Mouse (Mus musculus): ENCODE results near the gene Adgrb3. TPM values are rescaled to one million over a fixed set of nuclear protein-coding genes. Genes with fewer than 3 reads are reported as not detected.
A peak's percentile ranks its signal among the peaks of the same experiment; 100 is the strongest.

Adgrb3 gene
- polyA plus RNA-seq, 1 experiment from 2014 or later, result 14.8 TPM

DNA sequence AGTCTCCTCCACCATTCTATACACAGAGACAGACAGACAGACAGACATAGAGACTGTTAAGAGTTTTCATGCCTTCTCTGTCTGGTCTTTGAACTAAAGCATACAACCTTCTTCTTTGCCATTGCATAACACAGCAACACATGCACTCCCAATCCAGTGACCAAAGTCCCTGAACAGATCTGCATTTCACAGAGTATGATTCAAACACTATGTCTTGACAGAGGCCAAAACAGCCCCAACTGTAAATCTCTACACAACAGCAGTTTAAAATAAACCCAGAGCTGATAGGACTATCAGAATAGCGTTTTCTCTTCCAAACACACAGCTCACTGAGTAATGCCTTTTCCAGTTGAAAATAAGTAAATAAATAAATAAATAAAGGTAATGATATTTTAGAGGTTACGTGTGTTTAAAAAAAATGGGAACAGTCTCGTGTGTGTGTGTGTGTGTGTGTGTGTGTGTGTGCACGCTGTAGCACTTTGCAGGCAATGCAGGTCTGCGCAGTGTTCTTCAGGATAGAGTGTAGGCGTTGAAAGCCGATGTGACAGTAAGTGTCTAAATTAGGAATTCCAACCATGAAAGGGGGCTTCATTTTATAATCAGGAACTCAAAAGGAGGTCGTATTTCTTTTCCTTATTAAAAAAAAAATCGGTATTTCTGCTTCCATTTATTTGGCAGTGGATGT lies 1.3 kb downstream of the Adgrb3 start:
- H3K9me3 ChIP-seq (ENCODE audit: control insufficient read depth, low read length), result no peaks in the 10 kb centered on the region
- no peaks in the 10 kb centered on the region for H3K36me3 ChIP-seq (ENCODE audit: control insufficient read depth, insufficient read depth, low read length)
- peak overlapping the region; percentile 79 for H3K4me2 ChIP-seq (replicated peaks; ENCODE audit: low read depth, low read length)
- ATAC-seq (ENCODE audit: low FRiP score), result no peak
- H3K4me3 ChIP-seq (ENCODE audit: low read depth, low read length), result peak overlapping the region; percentile 47
- 65% methylated on average over 9 of the region's 9 CpGs for WGBS
- no peak overlapping the region for H3K27ac ChIP-seq (ENCODE audit: low read depth, low read length)
- no peaks in the 10 kb centered on the region for H3K27me3 ChIP-seq (ENCODE audit: control insufficient read depth, insufficient read depth, low read length)
- DNase-seq (ENCODE audit: low spot score), result no peak
- H3K9ac ChIP-seq (ENCODE audit: low read depth, low read length), result 0 out of 2 replicates have a peak overlapping the region, but pooled peaks have one; percentile 27
- 0 out of 2 replicates have a peak, but pooled peaks cover 2% of the 10 kb centered on the region for H3K4me1 ChIP-seq (replicated peaks; ENCODE audit: control insufficient read depth, insufficient read depth, low read length)

DNA sequence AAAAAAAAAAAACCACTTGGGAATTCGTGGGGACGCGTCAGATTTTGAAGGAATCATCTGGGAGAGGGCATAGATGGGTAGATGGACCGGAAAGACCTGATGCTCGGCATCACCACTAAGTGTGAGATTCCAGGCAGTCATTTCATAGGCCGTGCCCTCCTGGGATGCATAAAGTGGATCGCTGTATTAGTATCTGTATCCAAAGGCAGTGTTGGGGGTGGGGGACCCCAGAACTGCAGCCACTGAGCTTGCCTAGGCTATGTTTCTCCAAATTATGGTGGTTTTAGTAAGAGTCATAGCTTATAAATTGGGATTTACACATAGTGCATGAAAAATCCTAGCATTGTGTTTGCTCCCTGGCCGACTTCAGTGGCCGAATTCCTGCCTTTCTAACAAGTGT lies 2.1 kb downstream of the Adgrb3 start:
- Histone ChIP-seq H3K4me3 (ENCODE audit: low read depth, low read length) (no peak overlapping the region), H3K27ac (ENCODE audit: low read depth, low read length) (no peak overlapping the region), H3K4me2 (replicated peaks; ENCODE audit: low read depth, low read length) (no peak overlapping the region), H3K9ac (ENCODE audit: low read depth, low read length) (no peak overlapping the region), H3K36me3 (ENCODE audit: control insufficient read depth, insufficient read depth, low read length) (no peaks in the 10 kb centered on the region), H3K4me1 (replicated peaks; ENCODE audit: control insufficient read depth, insufficient read depth, low read length) (0 out of 2 replicates have a peak, but pooled peaks cover 2% of the 10 kb centered on the region), H3K9me3 (ENCODE audit: control insufficient read depth, low read length) (no peaks in the 10 kb centered on the region), H3K27me3 (ENCODE audit: control insufficient read depth, insufficient read depth, low read length) (no peaks in the 10 kb centered on the region)
- 59% methylated on average over 9 of the region's 9 CpGs for whole genome bisulfite sequencing
- ATAC-seq (ENCODE audit: low FRiP score), result no peak
- no peak for DNase-seq (ENCODE audit: low spot score)

DNA sequence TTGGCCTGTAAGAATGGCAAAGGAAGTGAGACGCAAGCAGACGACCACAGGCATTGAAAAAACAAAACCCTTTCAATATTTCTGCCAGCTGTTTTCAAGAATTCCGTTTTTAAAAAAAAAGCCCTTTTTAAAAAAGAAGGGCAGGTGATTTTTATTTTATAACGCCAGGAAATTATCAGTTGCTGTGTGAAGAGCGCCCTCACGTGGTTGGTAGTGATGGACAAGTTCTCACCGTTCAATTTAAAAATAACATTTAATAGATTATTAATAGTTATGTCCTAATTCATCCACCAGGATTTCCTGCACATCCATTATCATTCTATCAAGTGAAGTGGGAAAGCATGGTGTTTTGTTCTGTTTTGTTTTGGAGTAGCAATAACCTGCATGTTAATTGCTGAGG lies 2.7 kb downstream of the Adgrb3 start:
- no peak overlapping the region for H3K27ac ChIP-seq (ENCODE audit: low read depth, low read length)
- no peak overlapping the region for H3K9ac ChIP-seq (ENCODE audit: low read depth, low read length)
- no peaks in the 10 kb centered on the region for H3K4me1 ChIP-seq (replicated peaks; ENCODE audit: control insufficient read depth, insufficient read depth, low read length)
- no peak overlapping the region for H3K4me3 ChIP-seq (ENCODE audit: low read depth, low read length)
- no peaks in the 10 kb centered on the region for H3K9me3 ChIP-seq (ENCODE audit: control insufficient read depth, low read length)
- DNase-seq (ENCODE audit: low spot score), result peak; percentile 70
- 13% methylated on average over 7 of the region's 7 CpGs for WGBS
- H3K27me3 ChIP-seq (ENCODE audit: control insufficient read depth, insufficient read depth, low read length), result no peaks in the 10 kb centered on the region
- ATAC-seq (ENCODE audit: low FRiP score), result no peak
- H3K4me2 ChIP-seq (replicated peaks; ENCODE audit: low read depth, low read length), result no peak overlapping the region
- no peaks in the 10 kb centered on the region for H3K36me3 ChIP-seq (ENCODE audit: control insufficient read depth, insufficient read depth, low read length)

DNA sequence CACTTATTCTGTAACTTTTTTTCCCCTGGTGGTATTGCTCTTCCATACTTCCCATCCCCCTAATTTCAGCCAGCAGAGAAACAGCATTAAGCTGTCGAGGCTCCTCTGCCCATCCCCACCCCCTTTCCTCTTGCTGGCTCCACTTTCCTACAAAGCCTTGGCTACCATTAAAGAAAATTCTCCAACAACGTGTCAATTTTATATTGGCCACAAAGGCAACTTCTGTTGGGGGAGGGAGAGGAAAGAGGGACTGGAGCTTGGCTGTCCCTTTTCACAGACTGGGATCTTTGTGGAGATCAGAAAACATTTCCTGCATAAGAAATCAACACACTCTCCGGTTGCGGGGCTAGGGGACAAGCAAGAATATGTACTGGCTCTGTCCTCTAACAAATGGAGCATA lies 4.9 kb downstream of the Adgrb3 start:
- H3K4me1 ChIP-seq (replicated peaks; ENCODE audit: control insufficient read depth, insufficient read depth, low read length), result no peaks in the 10 kb centered on the region
- no peaks in the 10 kb centered on the region for H3K27me3 ChIP-seq (ENCODE audit: control insufficient read depth, insufficient read depth, low read length)
- DNase-seq (ENCODE audit: low spot score) (no peak), ATAC-seq (ENCODE audit: low FRiP score) (no peak)
- no peaks in the 10 kb centered on the region for H3K9me3 ChIP-seq (ENCODE audit: control insufficient read depth, low read length)
- no peak overlapping the region for H3K4me3 ChIP-seq (ENCODE audit: low read depth, low read length)
- no peak overlapping the region for H3K9ac ChIP-seq (ENCODE audit: low read depth, low read length)
- 38% methylated on average over 4 of the region's 4 CpGs for WGBS
- no peak overlapping the region for H3K27ac ChIP-seq (ENCODE audit: low read depth, low read length)
- H3K4me2 ChIP-seq (replicated peaks; ENCODE audit: low read depth, low read length), result no peak overlapping the region
- no peaks in the 10 kb centered on the region for H3K36me3 ChIP-seq (ENCODE audit: control insufficient read depth, insufficient read depth, low read length)

DNA sequence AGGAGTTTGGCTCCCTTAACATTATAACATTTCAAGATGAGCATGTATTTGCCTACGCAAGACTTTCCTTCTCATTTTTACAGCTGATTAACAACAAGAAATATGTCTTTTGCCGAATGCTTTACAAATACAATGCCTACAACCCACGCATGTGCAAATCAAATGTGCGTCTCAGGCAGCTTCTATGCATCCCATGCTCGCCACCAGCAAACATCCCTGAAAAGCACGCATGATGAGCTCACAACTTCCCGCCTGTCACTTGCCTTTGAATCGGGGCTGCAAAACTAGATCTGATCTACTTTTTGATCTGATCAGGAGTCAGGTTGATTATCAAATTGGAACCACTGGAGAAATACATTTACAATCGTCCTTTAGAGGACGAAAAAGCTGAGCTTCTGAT lies 5.5 kb downstream of the Adgrb3 start:
- Histone ChIP-seq H3K4me3 (ENCODE audit: low read depth, low read length) (no peak overlapping the region), H3K4me1 (replicated peaks; ENCODE audit: control insufficient read depth, insufficient read depth, low read length) (no peaks in the 10 kb centered on the region), H3K9ac (ENCODE audit: low read depth, low read length) (no peak overlapping the region), H3K4me2 (replicated peaks; ENCODE audit: low read depth, low read length) (no peak overlapping the region), H3K27me3 (ENCODE audit: control insufficient read depth, insufficient read depth, low read length) (no peaks in the 10 kb centered on the region), H3K36me3 (ENCODE audit: control insufficient read depth, insufficient read depth, low read length) (no peaks in the 10 kb centered on the region), H3K9me3 (ENCODE audit: control insufficient read depth, low read length) (no peaks in the 10 kb centered on the region), H3K27ac (ENCODE audit: low read depth, low read length) (no peak overlapping the region)
- DNase-seq (ENCODE audit: low spot score) (no peak), ATAC-seq (ENCODE audit: low FRiP score) (no peak)
- 73% methylated on average over 10 of the region's 10 CpGs for WGBS

DNA sequence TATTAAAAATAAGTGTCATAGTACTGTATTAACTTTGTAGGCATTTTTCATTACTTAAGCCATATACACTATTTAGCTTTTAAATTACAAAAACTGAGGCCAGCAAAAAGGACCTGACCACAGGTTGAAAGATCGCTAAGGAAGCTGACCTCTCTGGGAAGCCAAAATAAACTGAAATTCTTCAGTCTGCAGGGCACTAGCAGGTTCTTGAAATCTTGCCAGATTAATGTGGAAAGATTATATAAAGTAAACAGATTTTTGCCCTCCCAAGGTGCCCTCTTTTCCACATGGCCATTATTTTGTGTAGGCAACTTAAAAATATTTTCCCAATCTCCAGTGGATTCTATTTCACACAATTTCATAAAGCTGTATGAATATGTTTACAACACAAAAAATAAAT lies 14.0 kb downstream of the Adgrb3 start:
- H3K36me3 ChIP-seq (ENCODE audit: control insufficient read depth, insufficient read depth, low read length), result no peaks in the 10 kb centered on the region
- no peak for ATAC-seq (ENCODE audit: low FRiP score)
- H3K27ac ChIP-seq (ENCODE audit: low read depth, low read length), result no peak overlapping the region
- WGBS, result 78% methylated on average over 1 of the region's 1 CpGs
- H3K4me2 ChIP-seq (replicated peaks; ENCODE audit: low read depth, low read length), result no peak overlapping the region
- no peaks in the 10 kb centered on the region for H3K4me1 ChIP-seq (replicated peaks; ENCODE audit: control insufficient read depth, insufficient read depth, low read length)
- H3K9ac ChIP-seq (ENCODE audit: low read depth, low read length), result no peak overlapping the region
- no peaks in the 10 kb centered on the region for H3K9me3 ChIP-seq (ENCODE audit: control insufficient read depth, low read length)
- H3K27me3 ChIP-seq (ENCODE audit: control insufficient read depth, insufficient read depth, low read length), result no peaks in the 10 kb centered on the region
- no peak overlapping the region for H3K4me3 ChIP-seq (ENCODE audit: low read depth, low read length)
- no peak for DNase-seq (ENCODE audit: low spot score)

DNA sequence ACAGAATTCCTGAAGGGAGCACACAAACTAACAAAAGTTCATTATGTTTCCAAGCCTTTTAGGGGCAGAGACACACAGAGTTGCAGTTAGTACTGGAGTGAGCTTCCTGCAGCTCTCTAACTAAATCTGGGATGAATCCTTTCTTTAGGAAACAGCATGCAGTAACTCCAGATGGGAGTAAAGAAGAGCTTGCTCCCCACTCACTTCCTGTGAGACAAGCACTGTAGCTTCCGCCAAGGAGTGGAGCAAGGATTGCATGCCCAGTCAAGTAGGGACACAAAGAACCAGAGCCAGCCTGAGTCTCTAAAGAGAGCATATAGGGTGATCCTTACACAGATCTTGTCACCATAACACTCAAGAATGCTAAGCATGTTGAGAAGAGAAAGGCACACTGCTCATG lies 50.7 kb downstream of the Adgrb3 start:
- H3K4me2 ChIP-seq (replicated peaks; ENCODE audit: low read depth, low read length), result no peak overlapping the region
- no peak overlapping the region for H3K27ac ChIP-seq (ENCODE audit: low read depth, low read length)
- ATAC-seq (ENCODE audit: low FRiP score), result no peak
- no peaks in the 10 kb centered on the region for H3K36me3 ChIP-seq (ENCODE audit: control insufficient read depth, insufficient read depth, low read length)
- no peaks in the 10 kb centered on the region for H3K9me3 ChIP-seq (ENCODE audit: control insufficient read depth, low read length)
- no peak for DNase-seq (ENCODE audit: low spot score)
- H3K27me3 ChIP-seq (ENCODE audit: control insufficient read depth, insufficient read depth, low read length), result no peaks in the 10 kb centered on the region
- no peaks in the 10 kb centered on the region for H3K4me1 ChIP-seq (replicated peaks; ENCODE audit: control insufficient read depth, insufficient read depth, low read length)
- no peak overlapping the region for H3K4me3 ChIP-seq (ENCODE audit: low read depth, low read length)
- H3K9ac ChIP-seq (ENCODE audit: low read depth, low read length), result no peak overlapping the region
- 85% methylated on average over 1 of the region's 1 CpGs for WGBS

DNA sequence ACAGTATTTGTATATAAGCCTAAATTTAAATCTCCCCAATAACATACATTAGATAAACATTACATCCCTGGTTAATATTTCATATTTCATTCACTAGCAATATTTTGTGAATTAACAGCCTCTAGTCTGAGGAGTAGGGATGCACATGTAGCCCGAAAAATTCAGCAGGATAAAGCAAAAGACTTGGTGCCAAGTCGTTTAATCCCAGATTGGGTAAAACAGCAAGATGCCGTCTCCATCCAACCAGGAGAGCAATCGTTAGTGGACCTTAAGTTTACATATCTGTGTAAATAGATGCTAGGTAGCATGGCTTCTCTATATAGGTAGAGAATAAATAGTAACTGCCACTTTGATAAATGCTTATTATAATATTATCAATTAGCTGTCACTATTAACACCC lies 52.0 kb downstream of the Adgrb3 start:
- Histone ChIP-seq H3K36me3 (ENCODE audit: control insufficient read depth, insufficient read depth, low read length) (no peaks in the 10 kb centered on the region), H3K4me1 (replicated peaks; ENCODE audit: control insufficient read depth, insufficient read depth, low read length) (no peaks in the 10 kb centered on the region), H3K27me3 (ENCODE audit: control insufficient read depth, insufficient read depth, low read length) (no peaks in the 10 kb centered on the region), H3K9me3 (ENCODE audit: control insufficient read depth, low read length) (no peaks in the 10 kb centered on the region), H3K27ac (ENCODE audit: low read depth, low read length) (no peak overlapping the region), H3K4me3 (ENCODE audit: low read depth, low read length) (no peak overlapping the region), H3K9ac (ENCODE audit: low read depth, low read length) (no peak overlapping the region), H3K4me2 (replicated peaks; ENCODE audit: low read depth, low read length) (no peak overlapping the region)
- 95% methylated on average over 4 of the region's 4 CpGs for WGBS
- no peak for ATAC-seq (ENCODE audit: low FRiP score)
- DNase-seq (ENCODE audit: low spot score), result no peak

DNA sequence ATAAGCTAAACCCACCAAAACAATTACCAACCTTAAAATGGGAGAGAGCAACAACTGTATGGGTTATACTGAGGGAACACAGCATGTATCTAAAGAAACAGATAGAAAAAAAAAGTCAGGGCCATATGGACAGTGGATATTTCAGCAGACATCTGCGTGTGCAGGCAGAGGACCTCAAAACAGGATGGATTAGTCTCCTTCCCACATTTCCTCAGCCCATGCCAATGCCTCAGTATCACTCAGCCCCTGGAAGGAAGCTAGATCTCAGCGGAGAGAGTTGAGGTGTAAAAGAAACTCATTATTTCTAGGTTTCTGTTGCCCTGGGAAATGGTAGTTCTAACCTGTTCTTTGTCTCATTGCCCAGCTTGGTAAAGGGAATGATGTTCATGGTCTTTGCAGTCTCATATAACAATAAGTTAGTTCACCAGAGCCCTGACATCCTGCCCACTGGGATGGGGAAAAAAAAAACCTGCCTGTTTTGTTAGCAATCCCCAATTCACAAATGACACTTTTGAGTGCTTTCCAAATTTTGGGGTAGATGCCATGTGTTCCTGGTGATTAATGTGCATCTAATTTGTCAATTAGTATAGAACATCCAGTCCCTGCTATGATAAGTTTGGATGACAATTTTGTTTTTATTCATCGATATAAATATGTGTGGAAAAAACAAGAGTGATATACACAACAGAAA lies 53.9 kb downstream of the Adgrb3 start:
- 85% methylated on average over 3 of the region's 3 CpGs for WGBS
- ATAC-seq (ENCODE audit: low FRiP score) (no peak), DNase-seq (ENCODE audit: low spot score) (no peak)
- no peaks in the 10 kb centered on the region for H3K4me1 ChIP-seq (replicated peaks; ENCODE audit: control insufficient read depth, insufficient read depth, low read length)
- H3K27ac ChIP-seq (ENCODE audit: low read depth, low read length), result no peak overlapping the region
- no peaks in the 10 kb centered on the region for H3K27me3 ChIP-seq (ENCODE audit: control insufficient read depth, insufficient read depth, low read length)
- H3K9me3 ChIP-seq (ENCODE audit: control insufficient read depth, low read length), result no peaks in the 10 kb centered on the region
- H3K36me3 ChIP-seq (ENCODE audit: control insufficient read depth, insufficient read depth, low read length), result no peaks in the 10 kb centered on the region
- H3K4me2 ChIP-seq (replicated peaks; ENCODE audit: low read depth, low read length), result no peak overlapping the region
- no peak overlapping the region for H3K4me3 ChIP-seq (ENCODE audit: low read depth, low read length)
- H3K9ac ChIP-seq (ENCODE audit: low read depth, low read length), result no peak overlapping the region

All from hindbrain, embryonic 11.5 days (tissue).